Mouse (Mus musculus) kidney, adult 11 months (tissue): ENCODE data around the gene Afg3l1.
"Not testable (repeated sequence)": the region's sequence is repeated elsewhere in the genome, so short reads cannot be mapped to it uniquely, and the experiment has no call there.

Experiments
- DNase-seq: peaks from one replicate; pipeline ENCODE4 v3.0.0; 2022

Afg3l1 gene

DNA sequence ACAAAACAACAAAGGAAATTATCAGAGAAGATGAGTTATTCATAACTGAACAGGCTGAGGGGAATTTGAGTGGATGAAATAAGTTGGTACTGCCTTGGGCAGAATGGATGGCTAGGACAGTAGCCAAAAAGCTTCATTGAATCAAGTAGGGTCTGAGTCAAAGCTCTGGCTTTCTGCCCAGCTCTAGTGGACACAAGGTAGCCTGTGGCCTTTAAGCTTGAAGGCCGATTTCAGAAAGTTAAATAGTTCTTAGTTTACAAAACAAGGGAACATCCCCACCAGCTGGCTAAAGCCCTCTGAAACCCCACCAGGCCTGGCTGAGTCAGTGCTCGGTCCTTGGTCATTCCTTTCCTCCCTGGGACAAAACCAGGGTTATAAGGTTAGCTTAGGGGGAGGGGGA, 38.9 kb downstream of the Afg3l1 start:
- no peak for DNase-seq

DNA sequence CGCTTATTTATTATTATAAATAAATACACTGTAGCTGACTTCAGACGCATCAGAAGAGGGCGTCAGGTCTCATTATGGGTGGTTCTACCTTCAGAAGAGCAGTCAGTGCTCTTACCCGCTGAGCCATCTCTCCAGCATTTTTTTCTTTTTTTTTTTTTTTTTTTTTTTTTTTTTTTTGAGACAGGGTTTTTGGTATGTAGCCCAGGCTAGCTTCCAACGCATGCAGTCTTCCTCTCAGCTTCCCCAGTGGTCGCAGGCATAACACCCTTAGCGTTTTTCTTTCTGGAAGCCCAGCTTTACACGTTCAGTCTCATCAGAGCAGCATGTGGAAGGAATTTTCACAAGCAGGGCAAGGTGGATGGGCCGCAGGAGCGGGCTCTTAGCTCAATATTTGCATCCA, 40.5 kb downstream of the Afg3l1 start:
- no peak for DNase-seq

DNA sequence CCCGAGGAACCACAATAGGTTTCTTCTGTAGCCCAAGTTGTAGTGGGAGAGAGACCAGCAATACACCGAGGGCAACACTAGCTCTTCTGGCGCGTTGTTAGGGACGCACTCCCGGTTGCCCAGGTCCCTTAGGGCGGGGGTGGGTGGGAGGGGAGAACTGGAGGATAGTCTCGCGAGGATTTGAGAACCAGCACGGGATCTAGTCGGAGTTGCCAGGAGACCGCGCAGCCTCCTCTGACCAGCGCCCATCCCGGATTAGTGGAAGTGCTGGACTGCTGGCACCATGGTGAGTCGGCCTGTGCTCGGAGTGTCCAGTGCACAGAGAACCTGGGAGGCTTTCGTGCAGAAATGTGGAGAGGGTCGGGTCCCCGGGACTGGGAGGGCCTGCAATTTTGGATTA, 41.0 kb downstream of the Afg3l1 start, which contains the start of gene Gas8:
Gene Gas8, plus strand, starts transcription at position 168 of the 400 bp plus-strand sequence.
- peak; percentile 90 for DNase-seq

DNA sequence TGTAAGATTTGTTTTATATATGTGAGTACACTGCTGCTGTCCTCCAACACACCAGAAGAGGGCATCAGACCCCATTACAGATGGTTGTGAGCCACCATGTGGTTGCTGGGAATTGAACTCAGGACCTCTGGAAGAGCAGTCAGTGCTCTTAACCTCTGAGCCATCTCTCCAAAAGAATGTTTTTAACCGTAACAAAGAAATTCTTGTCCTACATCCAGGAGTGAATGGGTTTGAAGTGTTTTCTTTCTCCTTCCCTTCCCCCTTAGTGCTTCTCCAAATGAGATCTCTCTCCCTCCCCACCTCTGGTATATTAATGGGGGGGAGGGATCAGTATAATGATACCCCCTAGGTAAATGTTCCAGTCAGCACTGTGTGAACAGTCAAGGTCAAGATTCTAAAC, 42.3 kb downstream of the Afg3l1 start:
- DNase-seq: not testable (repeated sequence)

DNA sequence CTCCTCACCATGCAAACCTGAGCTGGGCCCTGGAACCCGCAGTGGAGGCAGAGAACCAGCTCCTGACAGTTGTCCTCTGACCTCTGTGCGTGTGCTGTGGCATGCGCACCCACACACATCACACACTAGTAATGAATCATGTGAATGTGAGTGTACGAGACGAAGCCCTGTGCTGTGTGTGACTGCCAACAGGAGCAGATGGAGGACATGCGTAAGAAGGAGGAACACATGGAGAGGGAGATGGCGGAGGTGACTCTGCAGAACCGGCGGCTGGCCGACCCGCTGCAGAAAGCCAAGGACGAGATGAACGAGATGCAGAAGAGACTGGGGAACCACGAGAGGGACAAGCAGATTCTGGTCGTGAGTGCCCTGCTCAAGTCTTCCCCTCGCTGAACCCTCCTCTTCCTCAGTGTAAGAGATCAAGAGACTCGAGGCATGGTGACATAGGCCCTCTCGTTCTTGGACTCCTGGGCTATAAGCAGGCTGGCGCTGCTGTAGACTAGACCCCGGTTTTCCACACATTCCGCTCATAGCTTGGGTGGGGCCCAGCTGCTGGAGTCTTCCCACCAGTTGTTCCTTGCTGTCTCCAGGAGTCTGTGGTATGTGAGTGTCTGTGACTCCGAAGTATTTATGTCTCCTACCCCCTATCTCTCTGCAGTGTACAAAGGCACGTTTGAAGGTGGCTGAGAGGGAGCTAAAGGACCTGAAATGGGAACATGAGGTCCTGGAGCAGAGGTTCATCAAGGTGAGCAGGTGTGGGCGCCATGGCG, 50.2 kb downstream of the Afg3l1 start:
- DNase-seq: no peak

DNA sequence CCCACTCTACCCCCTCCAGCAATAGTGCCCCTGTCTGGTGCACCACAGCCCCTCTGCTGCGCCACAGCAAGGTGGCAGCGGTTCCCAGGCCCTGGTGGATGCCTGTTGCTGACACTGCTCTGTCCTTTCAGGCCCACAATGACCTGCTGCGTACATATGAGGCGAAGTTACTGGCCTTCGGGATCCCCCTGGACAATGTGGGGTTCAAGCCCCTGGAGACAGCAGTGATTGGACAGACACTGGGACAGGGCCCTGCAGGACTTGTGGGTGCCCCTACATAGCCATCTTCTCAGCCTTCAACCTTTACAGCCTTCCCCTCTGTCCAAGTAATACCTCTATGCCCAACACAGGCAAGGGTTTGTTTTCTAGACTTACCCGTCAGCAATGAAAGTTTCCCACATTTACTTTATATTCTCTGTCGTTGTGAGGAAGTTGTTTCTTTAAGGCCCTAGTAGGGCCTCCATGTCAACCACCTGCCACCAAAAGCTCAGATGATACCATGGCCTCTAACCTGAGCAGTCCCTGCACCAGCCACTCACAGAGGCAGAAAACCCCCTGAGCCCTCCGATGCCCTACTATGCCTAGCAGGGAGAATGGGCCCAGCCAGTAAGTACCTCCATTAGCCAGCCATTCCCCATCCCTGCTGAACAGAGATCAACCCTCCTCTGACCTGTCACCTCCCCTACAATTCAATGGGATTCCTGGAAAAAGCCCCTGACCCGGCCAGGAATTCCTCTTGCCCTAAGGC, 58.7 kb downstream of the Afg3l1 start:
- DNase-seq: no peak

DNA sequence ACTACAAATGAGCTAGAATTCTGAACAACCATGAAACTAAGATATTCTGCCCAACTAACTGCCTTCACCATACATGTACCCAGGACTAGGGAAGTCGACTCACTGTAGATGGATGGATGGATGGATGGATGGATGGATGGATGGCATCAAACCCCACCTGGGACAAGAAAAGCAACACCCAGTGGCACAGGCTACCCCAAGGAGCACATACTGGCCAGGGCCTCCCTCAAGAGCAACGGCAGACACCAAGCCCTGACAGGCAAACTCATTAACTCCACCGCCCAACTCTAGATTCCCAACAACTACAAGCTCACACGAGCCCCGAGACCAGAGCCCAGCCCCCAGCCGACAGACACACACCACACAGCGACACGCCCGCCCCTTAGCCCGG, 59.3 kb downstream of the Afg3l1 start:
- DNase-seq: no peak

DNA sequence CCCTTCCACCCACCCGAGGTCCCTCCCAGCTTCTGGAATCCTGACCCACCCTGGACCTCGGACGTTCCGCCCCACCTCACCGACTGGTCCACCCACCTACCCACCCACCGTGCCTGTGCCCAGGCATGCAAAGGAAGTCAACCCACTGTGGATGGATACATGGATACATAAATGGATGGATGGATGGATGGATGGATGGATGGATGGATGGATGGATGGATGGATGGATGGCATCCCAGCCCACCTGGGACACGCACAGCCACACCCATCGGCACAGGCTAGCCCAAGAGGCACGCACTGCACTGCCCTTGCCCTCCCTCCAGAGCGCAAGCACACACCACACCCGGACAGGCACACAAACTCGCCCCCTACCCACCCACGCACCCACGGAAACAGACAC, 59.9 kb downstream of the Afg3l1 start:
- DNase-seq: peak; percentile 45
